Mouse (Mus musculus) embryonic fibroblast, embryonic 13.5 days (primary cell): ENCODE measurements around the gene Uqcc3.

Experiments used
- CTCF ChIP-seq: IDR thresholded peaks from 2 replicates; pipeline ENCODE4 v1.5.1; 2011; ENCODE audit warnings: mild to moderate bottlenecking, control low read depth, low read length, moderate library complexity, borderline replicate concordance; ENCODE audit not compliant: insufficient read depth
- POLR2A ChIP-seq: IDR thresholded peaks from 2 replicates; pipeline ENCODE4 v1.6.1; 2011; ENCODE audit warnings: low read depth, mild to moderate bottlenecking, control low read depth, low read length, moderate library complexity

DNA sequence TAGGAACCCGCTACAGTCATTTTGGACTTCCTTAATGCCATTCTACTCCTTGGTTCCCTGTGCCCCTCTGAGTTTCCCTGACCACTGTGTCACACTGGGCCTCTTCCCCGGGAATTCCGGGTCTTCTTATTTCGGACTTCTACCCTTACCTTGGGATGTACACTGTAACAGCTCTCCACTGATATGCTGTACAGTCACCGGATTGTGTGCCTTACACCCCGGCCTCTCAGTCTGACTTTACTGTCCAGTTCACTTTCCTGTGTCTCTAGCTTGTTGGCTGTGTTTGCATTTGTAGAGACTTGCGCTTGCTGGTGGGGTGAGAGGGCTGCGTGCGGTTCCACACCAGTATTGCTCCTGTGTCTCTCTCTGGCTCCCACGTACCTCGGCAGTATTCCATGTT is 49.4 kb upstream of the Uqcc3 start:
- TF ChIP-seq CTCF (no peak), POLR2A (no peak)
